Mouse (Mus musculus): Measurements from ENCODE around the gene Hmgn5.

GRCm38 (mm10) chrX:109001277-109001676 is 11.9 kb downstream of the Hmgn5 start:
- TF ChIP-seq MAFK (IDR thresholded peaks at IDR 0.05; ENCODE audit: insufficient read depth, low read depth, low read length), result no peak
- no peak for TF ChIP-seq ZC3H11A (IDR thresholded peaks at IDR 0.05; ENCODE audit: borderline replicate concordance, low read depth, low read length)
- no peak for TF ChIP-seq HCFC1 (IDR thresholded peaks at IDR 0.05; ENCODE audit: borderline replicate concordance, insufficient read depth, low read length)

Data from ES-E14 (cell line).